Mouse (Mus musculus) forebrain, embryonic 11.5 days (tissue): ENCODE measurements around the gene Eid1. TPM values are rescaled to one million over a fixed set of nuclear protein-coding genes. Genes with fewer than 3 reads are reported as not detected.

Experiments used
- ATAC-seq: fragments of 200-750 bp; cut with Nextera tagmentation; replicated peaks from 2 replicates; pipeline ENCODE4 v1.8.0; 2017; ENCODE audit warnings: moderate TSS enrichment; ENCODE audit not compliant: low FRiP score
- DNase-seq: peaks from one replicate; pipeline ENCODE4 v3.0.0-alpha.2; 2017; ENCODE audit warnings: low spot score
- H3K27ac ChIP-seq: fragments of 300-500 bp; sonication (generic); 2 replicates; pipeline ENCODE4 v1.5.1; 2014; ENCODE audit warnings: low read depth, low read length
- H3K27me3 ChIP-seq: fragments of 300-500 bp; sonication (generic); 2 replicates; pipeline ENCODE4 v1.6.1; 2014; ENCODE audit warnings: mild to moderate bottlenecking, low read length, mixed read lengths; ENCODE audit not compliant: control insufficient read depth, insufficient read depth
- H3K36me3 ChIP-seq: fragments of 300-500 bp; sonication (generic); 2 replicates; pipeline ENCODE4 v1.6.1; 2014; ENCODE audit warnings: mild to moderate bottlenecking, low read length, moderate library complexity, mixed read lengths; ENCODE audit not compliant: control insufficient read depth, insufficient read depth
- H3K4me1 ChIP-seq: fragments of 300-500 bp; sonication (generic); replicated peaks from 2 replicates; pipeline ENCODE4 v1.6.1; 2014; ENCODE audit warnings: low read length, mixed read lengths; ENCODE audit not compliant: control insufficient read depth, insufficient read depth
- H3K4me2 ChIP-seq: fragments of 300-500 bp; sonication (generic); 2 replicates; pipeline ENCODE4 v1.6.1; 2014; ENCODE audit warnings: low read depth, mild to moderate bottlenecking, low read length, moderate library complexity, mixed read lengths; ENCODE audit not compliant: severe bottlenecking
- H3K4me3 ChIP-seq: fragments of 300-500 bp; sonication (generic); 2 replicates; pipeline ENCODE4 v1.5.1; 2014; ENCODE audit warnings: low read depth, low read length
- H3K9ac ChIP-seq: fragments of 300-500 bp; sonication (generic); 2 replicates; pipeline ENCODE4 v1.6.1; 2014; ENCODE audit warnings: low read length
- H3K9me3 ChIP-seq: fragments of 300-500 bp; sonication (generic); 2 replicates; pipeline ENCODE4 v1.6.1; 2016; ENCODE audit warnings: low read length, mixed read lengths; ENCODE audit not compliant: control insufficient read depth
- WGBS: fragments of 180-500 bp; shearing (Covaris S2); extraction: QIAGEN DNeasy Blood & Tissue Kit; methylation state at CpG from one replicate; pipeline ENCODE4 v1.1.7; 2014; 5-methylcytosine and 5-hydroxymethylcytosine counted together
- polyA plus RNA-seq: library from polyadenylated mRNA; unstranded; fragments of >200 nt; fragmentation: Nextera tagmentation; extraction: Ambion mirVana; gene quantifications from 2 replicates; pipeline ENCODE4 v1.2.1, GENCODE M21; 2014

Gene Eid1
- polyA plus RNA-seq, 1 experiment from 2014 or later: 252 TPM

- H3K27me3 ChIP-seq: no peaks in the 10 kb centered on the region
- no peak overlapping the region for H3K4me2 ChIP-seq
- no peaks in the 10 kb centered on the region for H3K9me3 ChIP-seq
- no peak overlapping the region for H3K27ac ChIP-seq
- no peaks in the 10 kb centered on the region for H3K36me3 ChIP-seq
- WGBS: 80% methylated on average over 6 of the region's 6 CpGs
- H3K4me3 ChIP-seq: no peak overlapping the region
- ATAC-seq (no peak), DNase-seq (no peak)
- H3K9ac ChIP-seq: no peak overlapping the region
- no peaks in the 10 kb centered on the region for H3K4me1 ChIP-seq
Observed at GRCm38 (mm10) chr2:125644912-125645311, 28.0 kb upstream of the Eid1 start.

- 90% methylated on average over 5 of the region's 5 CpGs for WGBS
- ATAC-seq: no peak
- no peaks in the 10 kb centered on the region for H3K4me1 ChIP-seq
- no peak for DNase-seq
- no peaks in the 10 kb centered on the region for H3K36me3 ChIP-seq
- H3K27ac ChIP-seq: no peak overlapping the region
- no peak overlapping the region for H3K4me2 ChIP-seq
- no peaks in the 10 kb centered on the region for H3K27me3 ChIP-seq
- H3K9me3 ChIP-seq: no peaks in the 10 kb centered on the region
- no peak overlapping the region for H3K4me3 ChIP-seq
- H3K9ac ChIP-seq: no peak overlapping the region
Observed at GRCm38 (mm10) chr2:125650038-125650437, 22.9 kb upstream of the Eid1 start.

GRCm38 (mm10) chr2:125650742-125651352 is 22.0 kb upstream of the Eid1 start:
- no peak overlapping the region for H3K9ac ChIP-seq
- WGBS: 90% methylated on average over 14 of the region's 14 CpGs
- DNase-seq (peak; percentile 11), ATAC-seq (no peak)
- H3K27ac ChIP-seq: no peak overlapping the region
- no peaks in the 10 kb centered on the region for H3K27me3 ChIP-seq
- H3K4me1 ChIP-seq: no peaks in the 10 kb centered on the region
- no peaks in the 10 kb centered on the region for H3K36me3 ChIP-seq
- no peaks in the 10 kb centered on the region for H3K9me3 ChIP-seq
- H3K4me2 ChIP-seq: no peak overlapping the region
- H3K4me3 ChIP-seq: no peak overlapping the region

GRCm38 (mm10) chr2:125651563-125651962 is 21.3 kb upstream of the Eid1 start:
- Histone ChIP-seq H3K27me3 (no peaks in the 10 kb centered on the region), H3K36me3 (no peaks in the 10 kb centered on the region), H3K9ac (no peak overlapping the region), H3K27ac (no peak overlapping the region), H3K9me3 (no peaks in the 10 kb centered on the region), H3K4me1 (no peaks in the 10 kb centered on the region), H3K4me2 (no peak overlapping the region), H3K4me3 (no peak overlapping the region)
- DNase-seq (no peak), ATAC-seq (no peak)
- WGBS: 65% methylated on average over 8 of the region's 8 CpGs

- H3K4me3 ChIP-seq: no peak overlapping the region
- H3K9me3 ChIP-seq: no peaks in the 10 kb centered on the region
- 85% methylated on average over 2 of the region's 2 CpGs for WGBS
- H3K27ac ChIP-seq: no peak overlapping the region
- no peak overlapping the region for H3K4me2 ChIP-seq
- DNase-seq (peak; percentile 17), ATAC-seq (no peak)
- no peaks in the 10 kb centered on the region for H3K4me1 ChIP-seq
- no peaks in the 10 kb centered on the region for H3K36me3 ChIP-seq
- no peak overlapping the region for H3K9ac ChIP-seq
- H3K27me3 ChIP-seq: no peaks in the 10 kb centered on the region
Observed at GRCm38 (mm10) chr2:125653286-125653685, 19.6 kb upstream of the Eid1 start.

- H3K27ac ChIP-seq: no peak overlapping the region
- ATAC-seq: no peak
- no peaks in the 10 kb centered on the region for H3K27me3 ChIP-seq
- H3K36me3 ChIP-seq: no peaks in the 10 kb centered on the region
- 0 out of 2 replicates have a peak, but pooled peaks cover 1% of the 10 kb centered on the region for H3K4me1 ChIP-seq
- no peaks in the 10 kb centered on the region for H3K9me3 ChIP-seq
- no peak overlapping the region for H3K9ac ChIP-seq
- peak; percentile 20 for DNase-seq
- WGBS: 92% methylated on average over 9 of the region's 9 CpGs
- no peak overlapping the region for H3K4me3 ChIP-seq
- H3K4me2 ChIP-seq: no peak overlapping the region
Observed at GRCm38 (mm10) chr2:125655391-125655790, 17.5 kb upstream of the Eid1 start.

- 17% methylated on average over 10 of the region's 10 CpGs for WGBS
- ATAC-seq (peak; percentile 54), DNase-seq (peak; percentile 75)
- Histone ChIP-seq H3K4me1 (0 out of 2 replicates have a peak, but pooled peaks cover 2% of the 10 kb centered on the region), H3K27ac (no peak overlapping the region), H3K36me3 (no peaks in the 10 kb centered on the region), H3K9me3 (no peaks in the 10 kb centered on the region), H3K9ac (peak overlapping the region; percentile 27; the same call in 1 of the 2 replicates), H3K4me3 (no peak overlapping the region; the same call in 1 of the 2 replicates), H3K27me3 (no peaks in the 10 kb centered on the region), H3K4me2 (peak overlapping the region; percentile 39; the same call in 1 of the 2 replicates)
Observed at GRCm38 (mm10) chr2:125659823-125660536, 12.9 kb upstream of the Eid1 start.

- H3K9ac ChIP-seq: peak overlapping the region; percentile 27
- DNase-seq: no peak
Observed at GRCm38 (mm10) chr2:125660537-125661130, 12.3 kb upstream of the Eid1 start.

More at GRCm38 (mm10) chr2:125660537-125661130, 12.3 kb upstream of the Eid1 start:
- ATAC-seq: peak; percentile 45
- WGBS: 41% methylated on average over 20 of the region's 20 CpGs
- Histone ChIP-seq H3K36me3 (no peaks in the 10 kb centered on the region), H3K4me3 (peak overlapping the region; percentile 10; the same call in 1 of the 2 replicates), H3K4me2 (peak overlapping the region; percentile 39; the same call in 1 of the 2 replicates), H3K9me3 (no peaks in the 10 kb centered on the region), H3K27ac (no peak overlapping the region), H3K27me3 (no peaks in the 10 kb centered on the region), H3K4me1 (0 out of 2 replicates have a peak, but pooled peaks cover 2% of the 10 kb centered on the region)
